Mouse (Mus musculus): Measurements from ENCODE around the gene Agfg2. TPM values are rescaled to one million over a fixed set of nuclear protein-coding genes. Genes with fewer than 3 reads are reported as not detected.

The Agfg2 gene
- polyA plus RNA-seq, 1 experiment from 2014 or later, result 22.2 TPM

Other genes starting within 250 kb of the Agfg2 start
- 0.17 and 0.28 TPM in 2 replicates for gene Zan, start 207.7 kb downstream of the Agfg2 start, polyA plus RNA-seq (2016; fragmentation: Nextera tagmentation; extraction: Ambion mirVana)
- 54.0 and 56.4 TPM in 2 replicates for gene Pop7, start 182.2 kb downstream of the Agfg2 start, polyA plus RNA-seq (2016; fragmentation: Nextera tagmentation; extraction: Ambion mirVana)
- 17.4 and 18.1 TPM in 2 replicates for gene Gigyf1, start 166.2 kb downstream of the Agfg2 start, polyA plus RNA-seq (2016; fragmentation: Nextera tagmentation; extraction: Ambion mirVana)
- gene Epo, start 151.5 kb downstream of the Agfg2 start, polyA plus RNA-seq (2016; fragmentation: Nextera tagmentation; extraction: Ambion mirVana), result 0.34 and 0.47 TPM in 2 replicates
- 382 and 409 TPM in 2 replicates for gene Gnb2, start 151.2 kb downstream of the Agfg2 start, polyA plus RNA-seq (2016; fragmentation: Nextera tagmentation; extraction: Ambion mirVana)
- gene Actl6b, start 131.2 kb downstream of the Agfg2 start, polyA plus RNA-seq (2016; fragmentation: Nextera tagmentation; extraction: Ambion mirVana), result 6.1 and 9.3 TPM in 2 replicates
- 0.95 and 1.3 TPM in 2 replicates for gene Tfr2, start 114.9 kb downstream of the Agfg2 start, polyA plus RNA-seq (2016; fragmentation: Nextera tagmentation; extraction: Ambion mirVana)
- gene Mospd3, start 83.7 kb downstream of the Agfg2 start, polyA plus RNA-seq (2016; fragmentation: Nextera tagmentation; extraction: Ambion mirVana), result 28.4 and 28.7 TPM in 2 replicates
- gene Pcolce, start 70.9 kb downstream of the Agfg2 start, polyA plus RNA-seq (2016; fragmentation: Nextera tagmentation; extraction: Ambion mirVana), result 124 and 128 TPM in 2 replicates
- 0.22 and 0.36 TPM in 2 replicates for gene Fbxo24, start 55.7 kb downstream of the Agfg2 start, polyA plus RNA-seq (2016; fragmentation: Nextera tagmentation; extraction: Ambion mirVana)
- 30.8 and 34.0 TPM in 2 replicates for gene Lrch4, start 55.6 kb downstream of the Agfg2 start, polyA plus RNA-seq (2016; fragmentation: Nextera tagmentation; extraction: Ambion mirVana)
- 9.2 and 11.8 TPM in 2 replicates for gene Gm20605, start 55.6 kb downstream of the Agfg2 start, polyA plus RNA-seq (2016; fragmentation: Nextera tagmentation; extraction: Ambion mirVana)
- 6.6 and 6.8 TPM in 2 replicates for gene Sap25, start 43.4 kb downstream of the Agfg2 start, polyA plus RNA-seq (2016; fragmentation: Nextera tagmentation; extraction: Ambion mirVana)
- gene Irs3, start 39.0 kb downstream of the Agfg2 start, polyA plus RNA-seq (2016; fragmentation: Nextera tagmentation; extraction: Ambion mirVana), result 0.18 and 0.34 TPM in 2 replicates
- 3.7 and 4.6 TPM in 2 replicates for gene Nyap1, start 56.9 kb upstream of the Agfg2 start, polyA plus RNA-seq (2016; fragmentation: Nextera tagmentation; extraction: Ambion mirVana)
- 129 and 133 TPM in 2 replicates for gene Tsc22d4, start 61.0 kb upstream of the Agfg2 start, polyA plus RNA-seq (2016; fragmentation: Nextera tagmentation; extraction: Ambion mirVana)
- 51.3 and 51.9 TPM in 2 replicates for gene Ppp1r35, start 94.1 kb upstream of the Agfg2 start, polyA plus RNA-seq (2016; fragmentation: Nextera tagmentation; extraction: Ambion mirVana)
- gene Mepce, start 102.9 kb upstream of the Agfg2 start, polyA plus RNA-seq (2016; fragmentation: Nextera tagmentation; extraction: Ambion mirVana), result 14.5 and 15.8 TPM in 2 replicates
- gene Zcwpw1, start 103.1 kb upstream of the Agfg2 start, polyA plus RNA-seq (2016; fragmentation: Nextera tagmentation; extraction: Ambion mirVana), result 38.2 and 39.3 TPM in 2 replicates
- 0.22 and 0.28 TPM in 2 replicates for gene Pilra, start 151.6 kb upstream of the Agfg2 start, polyA plus RNA-seq (2016; fragmentation: Nextera tagmentation; extraction: Ambion mirVana)
- gene Pilrb1, start 173.4 kb upstream of the Agfg2 start, polyA plus RNA-seq (2016; fragmentation: Nextera tagmentation; extraction: Ambion mirVana), result 0.47 TPM in 1 of 2 replicates, not detected in the other
- gene Pilrb2, start 187.1 kb upstream of the Agfg2 start, polyA plus RNA-seq (2016; fragmentation: Nextera tagmentation; extraction: Ambion mirVana), result 0.13 TPM in 1 of 2 replicates, not detected in the other
- gene Cyp3a13, start 236.9 kb upstream of the Agfg2 start, polyA plus RNA-seq (2016; fragmentation: Nextera tagmentation; extraction: Ambion mirVana), result not detected in 2 replicates

Measured in embryonic facial prominence, embryonic 12.5 days (tissue).